Mouse (Mus musculus): Measurements from ENCODE around the gene Pigyl.
"Not testable (repeated sequence)": the region's sequence is repeated elsewhere in the genome, so short reads cannot be mapped to it uniquely, and the experiment has no call there.

Gene Pigyl

DNA sequence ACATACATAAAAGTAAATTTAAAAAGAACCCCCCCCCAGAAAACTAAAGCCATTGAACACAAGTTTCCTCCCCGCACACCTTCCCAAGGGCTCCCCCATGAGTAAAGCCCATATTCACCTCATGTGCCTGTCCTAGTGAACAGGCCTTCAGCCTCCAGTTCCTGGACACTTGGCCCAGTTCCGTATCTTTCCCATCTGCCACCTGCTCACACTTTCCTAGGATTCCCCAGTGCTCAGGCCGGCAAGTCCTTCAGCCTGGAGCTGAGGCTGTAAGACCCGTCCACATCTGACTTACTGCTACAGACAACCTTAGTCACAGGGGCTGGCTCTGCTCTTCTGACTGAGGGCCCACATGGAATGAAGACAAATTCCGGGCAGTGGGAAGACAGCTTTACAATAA lies 16.9 kb upstream of the Pigyl start:
- no peak for DNase-seq

- peak; percentile 94 for DNase-seq
Measured at GRCm38 (mm10) chr9:22143108-22144037, 13.3 kb upstream of the Pigyl start.

- no peak for DNase-seq
Measured at GRCm38 (mm10) chr9:22144304-22144965, 12.2 kb upstream of the Pigyl start.

DNA sequence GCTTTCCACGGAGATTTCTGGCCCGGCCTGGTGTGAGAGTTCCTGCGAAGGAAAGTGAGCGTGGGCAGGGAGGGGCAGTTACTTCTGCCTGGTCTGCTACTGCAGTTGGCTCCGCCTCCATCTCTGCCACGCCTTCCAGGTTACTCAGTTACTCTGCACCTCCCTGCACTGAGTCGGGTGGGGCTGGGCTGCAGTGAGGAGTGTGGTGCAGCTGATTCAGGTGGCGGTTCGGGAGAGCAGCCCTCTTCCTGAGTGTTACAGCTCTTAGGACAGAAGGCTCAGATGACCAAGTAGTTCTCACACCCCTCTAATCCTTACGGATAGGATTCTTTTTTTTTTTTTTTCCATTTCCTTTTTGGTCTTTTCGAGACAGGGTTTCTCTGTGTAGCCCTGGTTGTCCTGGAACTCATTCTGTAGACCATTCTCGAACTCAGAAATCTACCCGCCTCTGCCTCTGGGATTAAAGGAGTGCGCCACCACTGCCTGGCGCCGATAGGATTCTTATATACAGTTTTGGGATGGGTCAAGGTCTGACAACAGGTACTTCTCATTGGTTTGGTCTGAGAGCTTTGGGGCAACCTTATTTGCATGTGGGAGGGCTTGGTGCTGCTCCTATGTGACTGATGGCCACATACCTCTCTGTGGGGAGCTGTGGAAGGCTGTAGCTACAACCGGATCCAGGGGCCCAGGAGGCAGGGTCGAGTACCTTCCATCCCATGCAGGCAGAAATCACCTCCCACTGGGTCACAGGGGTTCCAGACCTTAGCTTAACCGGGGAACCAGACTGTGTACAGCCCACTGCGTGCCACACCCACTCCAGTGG lies 7.0 kb upstream of the Pigyl start:
- DNase-seq = no peak

DNA sequence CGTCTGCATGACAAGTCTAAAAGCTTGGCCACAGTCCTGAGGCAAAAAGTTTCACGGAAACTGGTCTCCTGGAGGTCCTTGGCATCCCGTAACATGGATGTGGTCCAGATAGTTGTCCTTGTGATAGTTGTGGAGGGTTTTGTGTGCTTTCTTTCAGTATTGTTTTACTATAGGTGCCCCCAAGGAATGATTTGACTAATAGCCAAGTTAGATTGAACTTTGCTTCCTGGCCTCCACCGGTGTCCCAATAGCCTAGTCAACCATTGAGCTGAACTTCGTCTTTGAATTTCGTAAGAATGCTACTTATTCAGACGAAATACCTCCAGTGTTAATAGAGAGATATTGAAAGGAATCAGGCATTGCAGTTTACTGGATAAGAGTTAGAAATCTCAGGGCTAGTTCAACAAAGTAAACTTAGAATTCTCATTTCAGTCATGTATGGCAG lies 6.4 kb upstream of the Pigyl start:
- not testable (repeated sequence) for DNase-seq

- no peak for DNase-seq
Measured at GRCm38 (mm10) chr9:22150946-22151345, 5.7 kb upstream of the Pigyl start.

GRCm38 (mm10) chr9:22153810-22154209 lies 2.8 kb upstream of the Pigyl start:
- DNase-seq = no peak

GRCm38 (mm10) chr9:22155614-22156013 lies 1.0 kb upstream of the Pigyl start:
- peak; percentile 79 for DNase-seq

- no peak for DNase-seq
Measured at GRCm38 (mm10) chr9:22157516-22158265, 1.0 kb downstream of the Pigyl start.

- no peak for DNase-seq
Measured at GRCm38 (mm10) chr9:22161299-22161698, 4.7 kb downstream of the Pigyl start.

GRCm38 (mm10) chr9:22162305-22162704 lies 5.7 kb downstream of the Pigyl start:
- no peak for DNase-seq

DNA sequence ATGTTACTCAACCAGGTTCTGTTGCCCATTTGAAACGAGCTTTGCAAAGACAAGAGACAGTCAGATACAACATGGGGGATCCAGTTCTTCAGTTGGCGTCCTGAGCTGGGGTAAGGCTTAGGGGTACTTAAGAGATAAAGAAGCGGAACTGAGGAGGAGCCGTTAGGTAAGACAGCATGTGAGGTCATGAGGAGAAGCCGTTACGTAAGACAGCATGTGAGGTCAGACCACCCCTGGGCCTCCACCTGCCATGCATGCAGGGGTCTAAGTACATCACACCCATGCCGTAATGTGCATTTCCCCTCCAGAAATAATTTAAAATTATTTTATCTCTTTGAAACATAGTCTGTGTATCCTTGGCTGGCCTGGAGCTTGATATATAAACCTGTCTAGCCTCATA lies 6.3 kb downstream of the Pigyl start:
- DNase-seq = no peak

DNA sequence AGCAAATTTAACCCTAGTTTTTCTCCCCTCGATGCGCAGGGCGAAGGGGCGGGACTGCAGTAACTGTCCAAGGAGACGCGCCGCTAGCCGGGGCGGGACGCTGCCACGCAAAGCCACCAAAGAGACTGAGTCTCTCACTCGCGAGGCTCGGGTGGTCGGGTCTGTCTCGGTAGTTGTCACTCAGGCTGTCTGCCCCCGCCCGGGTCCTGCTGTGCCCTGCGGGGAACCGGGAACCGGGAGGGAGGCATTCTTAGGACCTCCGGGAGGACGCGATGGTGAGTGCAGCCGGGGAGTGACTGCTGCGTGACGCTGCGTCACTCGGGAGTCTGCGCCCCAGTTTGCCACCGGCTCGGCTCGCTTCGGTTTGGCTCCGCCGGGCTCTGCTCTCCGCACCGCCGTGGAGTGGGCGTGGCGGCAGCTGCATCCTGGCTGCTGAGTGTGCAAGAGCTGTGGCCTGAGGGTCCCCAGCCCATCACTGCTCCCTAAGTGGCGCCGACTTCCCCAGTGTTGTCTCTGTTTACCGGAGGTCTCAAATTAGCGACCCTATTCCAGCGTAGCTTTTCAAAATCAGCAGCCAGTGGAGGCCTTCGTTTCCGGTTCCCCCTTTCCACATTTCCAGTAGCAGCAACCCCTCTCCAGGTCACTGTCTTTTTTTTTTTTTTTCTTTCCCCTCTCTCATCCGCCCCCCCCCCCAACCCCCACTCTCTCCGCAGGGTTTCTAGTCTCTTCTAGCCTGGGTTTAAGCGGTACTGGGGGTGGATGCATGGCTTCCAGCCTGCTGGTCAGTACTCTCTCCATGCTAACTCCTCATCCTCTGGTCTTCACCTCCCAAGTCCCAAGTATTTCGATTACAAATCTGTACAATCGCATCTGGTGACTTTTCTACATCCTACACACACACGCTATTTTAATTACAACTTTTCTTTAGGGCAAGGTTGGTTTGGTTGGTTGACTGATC lies 8.3 kb downstream of the Pigyl start:
- DNase-seq = peak; percentile 18

GRCm38 (mm10) chr9:22165964-22166363 lies 9.3 kb downstream of the Pigyl start:
- DNase-seq = no peak

- no peak for DNase-seq
Measured at GRCm38 (mm10) chr9:22166686-22167085, 10.0 kb downstream of the Pigyl start.

DNA sequence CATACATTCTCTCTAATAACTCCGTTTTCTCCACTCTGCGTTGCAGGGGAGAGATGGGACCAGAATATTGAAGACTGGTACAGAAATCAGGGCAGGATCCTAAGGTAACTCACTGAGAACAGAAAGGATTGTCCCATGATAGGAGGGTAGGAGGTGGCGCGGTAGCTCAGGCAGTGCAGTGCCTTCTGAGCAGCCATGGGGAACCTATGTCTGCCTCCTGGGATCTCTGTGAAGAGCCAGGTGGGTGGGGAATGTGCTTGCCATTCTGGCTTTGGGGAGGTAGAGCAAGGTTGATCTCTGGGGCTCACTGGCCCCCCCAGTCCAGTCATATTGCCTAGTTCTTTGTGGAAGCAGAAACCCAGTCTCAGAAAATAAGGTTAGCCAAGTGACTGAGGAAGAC lies 11.1 kb downstream of the Pigyl start:
- no peak for DNase-seq

GRCm38 (mm10) chr9:22169327-22169726 lies 12.7 kb downstream of the Pigyl start:
- no peak for DNase-seq

DNA sequence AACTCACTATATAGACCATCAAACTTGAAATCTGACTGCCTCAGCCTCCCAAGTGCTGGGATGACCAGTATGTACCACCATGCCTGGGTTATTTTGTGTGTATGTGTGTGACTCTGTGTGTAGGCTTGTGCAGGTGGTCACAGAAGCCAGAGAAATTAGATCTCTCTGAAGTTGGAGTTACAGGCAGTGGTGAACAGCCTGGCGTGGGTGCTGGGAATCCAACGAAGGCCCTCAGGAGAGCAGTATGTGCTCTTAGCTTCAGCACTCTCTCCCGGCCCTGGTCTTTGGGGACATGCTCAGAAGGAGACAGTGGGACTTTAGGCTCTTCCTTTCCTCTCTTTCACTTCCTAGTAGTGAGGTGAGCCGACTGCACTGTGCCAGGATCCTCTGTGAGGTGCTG lies 15.7 kb downstream of the Pigyl start:
- DNase-seq = no peak

DNA sequence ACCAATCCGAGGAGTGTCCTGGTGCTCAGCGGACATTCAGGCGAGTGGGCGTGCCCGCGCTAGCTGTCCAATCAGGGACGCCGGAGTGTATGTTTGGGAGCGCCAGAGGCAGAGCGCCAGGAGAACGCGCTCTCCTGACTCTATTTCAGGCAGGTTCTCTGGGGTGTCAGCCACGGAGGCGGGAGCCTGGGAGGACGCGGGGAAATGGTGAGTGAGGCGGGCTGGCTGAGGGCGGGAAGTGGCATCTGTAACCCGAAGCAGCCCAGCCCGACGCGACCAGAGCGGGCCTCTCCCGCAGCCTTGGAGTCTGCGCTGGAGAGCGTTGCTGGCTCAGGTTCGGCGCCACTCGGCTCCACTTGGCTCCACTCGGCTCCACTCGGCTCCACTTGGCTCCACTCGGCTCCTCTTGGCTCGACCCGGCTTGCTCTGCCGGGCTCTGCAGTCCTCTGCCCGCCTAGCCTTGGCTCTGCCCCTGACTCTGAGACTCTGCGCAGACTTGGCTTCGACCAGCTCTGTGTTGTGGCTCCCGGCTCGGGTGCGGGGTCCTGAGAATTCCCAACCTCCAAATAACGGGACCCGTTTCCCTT lies 31.5 kb downstream of the Pigyl start, which contains the start of gene Zfp872:
Gene Zfp872 (plus strand): TSS at position 66 of the 587 bp plus-strand sequence.
- peak; percentile 56 for DNase-seq

DNA sequence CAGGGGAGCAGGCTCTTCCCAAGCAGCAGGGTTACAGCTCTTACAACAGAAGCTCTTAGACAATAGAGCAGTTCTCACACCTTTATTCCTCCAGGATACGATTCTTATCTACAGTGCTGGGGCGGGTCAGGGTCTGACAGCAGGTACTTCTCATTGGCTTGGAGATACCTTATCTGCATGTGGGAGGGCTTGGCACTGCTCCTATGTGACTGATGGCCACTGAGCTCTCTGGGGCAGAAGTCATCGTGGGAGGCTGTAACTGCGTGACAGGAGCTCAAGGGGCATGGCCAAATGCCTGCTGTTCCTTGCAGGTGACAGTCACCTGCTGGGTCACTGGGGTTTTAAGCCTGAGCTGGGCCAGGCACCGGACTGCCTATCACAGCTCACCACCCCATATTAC lies 39.8 kb downstream of the Pigyl start:
- DNase-seq = no peak

Data from lung, postnatal 14 days (tissue).